Mouse (Mus musculus) Patski (cell line): Measurements from ENCODE around the gene Senp6. TPM values are rescaled to one million over a fixed set of nuclear protein-coding genes. Genes with fewer than 3 reads are reported as not detected.
A peak's percentile ranks its signal among the peaks of the same experiment; 100 is the strongest.
"Not testable (repeated sequence)": the region's sequence is repeated elsewhere in the genome, so short reads cannot be mapped to it uniquely, and the experiment has no call there.

Experiments used
- ATAC-seq: fragments of 100-300 bp; one replicate; pipeline ENCODE4 v1.8.0; 2021
- CTCF ChIA-PET: fragments of 350-600 bp; sonication (Branson Sonifier 250); formaldehyde crosslinking; loops from one replicate; lab custom pipeline; 2022; ENCODE audit warnings: inconsistent platforms; lab: Charles Lee
- POLR2A ChIA-PET: fragments of 350-600 bp; sonication (Branson Sonifier 250); formaldehyde crosslinking; loops from one replicate; lab custom pipeline; 2022; ENCODE audit warnings: antibody characterized with exemption, inconsistent platforms; lab: Charles Lee
- DNase-seq: peaks from one replicate; pipeline ENCODE4 v3.0.0-alpha.2; 2011; ENCODE audit warnings: low read depth, low spot score
- H3K27me3 ChIP-seq: fragments of 371-371 bp; one replicate; pipeline ENCODE4 v1.5.1; 2021
- CTCF ChIP-seq: fragments of 100-300 bp; IDR thresholded peaks from one replicate; pipeline ENCODE4 v1.5.1; 2021
- in situ Hi-C: fragments of 300-500 bp; cut with MboI; formaldehyde crosslinking; loops from 3 replicates; pipeline ENCODE4 v1.11.1; 2018; ENCODE audit warnings: low pct_unique_long_range_greater_than_20kb, mixed read lengths
- polyA plus RNA-seq: library from polyadenylated mRNA; unstranded; gene quantifications from one replicate; pipeline ENCODE4 v1.2.3, GENCODE M21; 2021

Senp6 gene
- polyA plus RNA-seq, 1 experiment from 2014 or later, result 120 TPM

DNA sequence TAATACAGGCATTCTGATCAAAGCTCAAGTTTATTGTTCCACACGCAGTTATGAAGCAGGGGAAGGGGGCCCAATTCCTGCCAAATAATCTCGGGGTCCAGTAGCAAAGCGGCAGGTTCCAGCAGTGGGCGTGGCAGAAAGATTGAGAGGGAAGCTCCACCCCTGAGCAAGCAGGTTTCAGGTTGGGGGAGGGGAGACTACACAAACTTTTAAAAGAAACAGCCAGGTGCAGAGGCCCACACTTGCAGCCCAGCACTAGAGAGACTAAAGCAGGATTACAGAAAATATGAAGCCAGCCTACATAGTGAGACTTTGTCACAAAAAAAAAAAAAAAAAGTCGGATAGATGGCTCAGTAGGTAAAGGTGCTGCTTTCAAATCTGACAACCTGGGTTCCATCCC lies 13.8 kb upstream of the Senp6 start:
- no peaks in the 10 kb centered on the region for H3K27me3 ChIP-seq
- DNase-seq (no peak), ATAC-seq (no peak)
- no peak for TF ChIP-seq CTCF
- in situ Hi-C loops, result no loop called here
- ChIA-PET CTCF (no interaction called here), POLR2A (no interaction called here)

DNA sequence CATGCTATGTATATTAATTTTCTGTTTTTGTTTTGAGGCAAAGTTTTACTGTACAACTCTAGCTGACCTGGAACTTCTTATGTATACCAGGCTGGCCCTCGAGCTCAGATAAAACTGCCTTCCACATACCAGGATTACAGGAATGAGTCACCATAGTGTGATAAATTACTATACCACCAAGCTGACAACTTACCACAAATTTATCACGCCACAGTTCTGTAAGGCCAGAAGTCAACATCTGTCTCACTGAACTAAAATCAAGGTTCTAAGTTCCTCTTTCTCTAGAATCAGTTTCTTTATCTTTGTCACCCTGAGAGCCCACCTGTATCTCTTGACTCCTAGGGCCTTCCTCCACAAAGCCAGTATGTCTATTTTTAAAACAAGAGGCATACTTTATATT lies 9.0 kb upstream of the Senp6 start:
- in situ Hi-C loops, result no loop called here
- no peaks in the 10 kb centered on the region for H3K27me3 ChIP-seq
- CTCF ChIA-PET, result no interaction called here
- POLR2A ChIA-PET, result no interaction called here
- DNase-seq (no peak), ATAC-seq (no peak)
- no peak for TF ChIP-seq CTCF

DNA sequence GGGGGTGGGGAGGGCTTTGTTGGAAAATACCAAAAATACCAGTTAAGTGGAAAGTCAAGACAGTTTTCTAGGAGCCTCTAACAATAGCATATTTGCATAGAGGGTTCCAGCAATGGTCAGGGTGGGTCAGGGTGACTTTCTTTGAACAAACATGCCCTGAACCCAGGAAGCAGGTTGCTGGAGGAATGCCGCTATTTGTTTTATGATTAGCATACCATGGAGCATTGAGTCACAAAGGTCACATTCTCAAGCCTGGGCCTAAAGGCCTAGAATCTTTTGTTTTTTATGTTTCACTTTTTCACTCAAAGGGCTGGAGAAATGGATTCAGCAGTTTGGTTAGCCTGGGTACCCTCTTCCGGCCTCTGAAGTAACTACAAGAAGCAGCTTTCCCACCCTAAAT lies 1.2 kb upstream of the Senp6 start:
- H3K27me3 ChIP-seq, in situ Hi-C loops, DNase-seq, ATAC-seq, CTCF ChIA-PET: not testable (repeated sequence)
- POLR2A ChIA-PET, result interaction anchor here (0.6 kb wide), 1 partner anchor 1478 kb away, joined by 3 read pairs; no protein-coding TSS in a partner anchor

DNA sequence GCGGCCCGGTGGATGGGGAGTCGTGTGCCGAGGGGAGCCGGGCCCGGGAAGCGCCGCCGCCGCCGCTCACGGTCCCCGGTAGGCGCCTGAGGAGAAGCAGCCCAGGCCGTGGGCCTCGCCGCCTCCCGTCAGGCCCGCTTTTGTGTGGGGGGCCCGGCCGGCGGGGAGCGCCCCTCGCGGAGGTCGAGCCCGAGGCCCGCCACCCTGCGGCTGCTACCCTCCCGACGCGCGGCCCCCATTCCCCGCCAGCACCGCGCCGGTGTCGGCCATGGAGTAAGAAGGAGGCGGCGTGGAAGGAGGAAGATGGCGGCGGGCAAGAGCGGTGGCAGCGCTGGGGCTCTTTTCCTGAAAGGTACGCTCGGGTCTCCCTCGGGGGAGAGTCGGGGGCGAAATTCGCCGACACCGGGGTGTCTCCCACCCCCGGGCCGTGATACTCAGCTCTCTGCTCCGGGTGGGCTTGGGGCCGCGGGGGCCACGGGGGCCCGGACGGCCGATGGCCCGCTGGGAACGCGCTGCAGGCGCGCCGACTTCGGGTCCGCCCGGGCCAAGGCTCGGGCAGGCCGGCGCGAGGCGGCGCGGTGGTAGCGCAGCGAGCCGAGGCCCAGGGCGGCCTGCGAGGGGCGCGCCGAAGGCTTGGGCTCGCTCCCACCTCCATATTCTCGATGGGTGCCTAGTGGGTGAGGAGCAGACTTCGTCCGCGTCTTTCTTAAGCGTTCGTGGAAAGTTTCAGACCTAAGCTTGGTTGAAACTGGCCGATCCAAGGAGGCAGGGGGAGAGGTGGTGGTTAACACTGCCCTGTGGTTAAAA lies 721 bp downstream of the Senp6 start:
- peak; percentile 44 for TF ChIP-seq CTCF
- CTCF ChIA-PET, result interaction anchor here (1.8 kb wide), 1 partner anchor 14 kb away, joined by 7 read pairs; no protein-coding TSS in a partner anchor
- POLR2A ChIA-PET, result interaction anchor here (0.8 to 1.0 kb wide), 2 partner anchors 21 to 147 kb away, joined by 3 to 4 read pairs; no protein-coding TSS in a partner anchor
- DNase-seq (no peak), ATAC-seq (peak; percentile 76)
- H3K27me3 ChIP-seq, result no peaks in the 10 kb centered on the region
- in situ Hi-C loops, result no loop called here

DNA sequence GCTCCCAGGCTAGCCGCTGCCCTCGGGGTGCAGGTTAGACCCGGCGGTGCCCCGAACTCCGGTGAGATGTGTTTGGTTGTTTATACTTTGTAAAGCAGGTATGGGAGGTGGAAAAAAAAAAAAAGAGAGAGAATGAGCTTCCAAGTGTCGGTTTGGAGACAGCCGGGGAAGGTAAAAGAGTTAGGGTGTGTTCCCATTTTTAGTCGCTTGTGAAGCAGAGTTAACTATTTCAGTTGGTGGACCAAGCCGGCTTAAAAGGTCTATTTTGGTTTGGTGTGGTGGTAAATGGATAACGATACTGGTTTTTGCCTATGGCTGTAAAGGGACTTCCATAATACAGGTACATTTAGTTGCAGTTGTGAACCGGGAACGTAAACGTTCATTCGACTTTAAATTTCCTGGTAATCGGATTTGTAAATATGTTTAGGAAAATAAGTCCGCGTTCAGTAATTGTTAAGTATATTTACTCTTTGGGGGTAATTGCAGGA lies 1.4 kb downstream of the Senp6 start:
- ATAC-seq, result no peak
- no peaks in the 10 kb centered on the region for H3K27me3 ChIP-seq
- TF ChIP-seq CTCF, result no peak
- in situ Hi-C loops, result no loop called here
- ChIA-PET CTCF (interaction anchor here (1.8 kb wide), 1 partner anchor 13 kb away, joined by 7 read pairs; no protein-coding TSS in a partner anchor), POLR2A (interaction anchor here (0.5 to 0.8 kb wide), 5 partner anchors 146 to 1411 kb away, joined by 3 read pairs; no protein-coding TSS in a partner anchor)
- no peak for DNase-seq

DNA sequence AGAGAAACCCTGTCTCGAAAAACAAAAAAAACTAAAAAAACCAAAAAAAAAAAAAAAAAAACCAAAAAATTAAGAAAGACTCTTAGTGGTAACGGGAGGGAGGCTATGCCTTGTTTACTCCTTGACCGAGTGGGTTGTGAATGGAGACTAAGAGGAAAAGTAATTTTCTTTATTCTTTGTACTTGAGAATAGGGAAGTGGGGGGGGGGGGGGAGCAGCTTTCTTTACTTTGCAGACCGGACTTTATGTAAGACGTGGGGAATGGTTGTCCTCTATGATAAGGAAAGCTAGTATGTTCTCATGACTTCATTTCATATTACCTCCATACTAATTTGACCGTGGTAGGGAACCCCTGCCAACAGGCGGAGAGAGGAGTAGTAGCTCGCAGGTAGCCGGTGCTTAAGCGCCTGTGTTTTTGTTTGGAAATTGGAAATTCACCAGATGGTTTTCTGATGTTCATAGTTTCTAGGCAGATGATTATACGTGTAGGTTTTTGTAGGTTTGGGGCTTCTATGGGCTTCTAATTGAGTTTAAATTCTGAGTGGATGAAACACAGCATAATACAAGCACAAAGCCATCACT lies 2.1 kb downstream of the Senp6 start:
- H3K27me3 ChIP-seq, result no peaks in the 10 kb centered on the region
- POLR2A ChIA-PET, result no interaction called here
- CTCF ChIA-PET, result interaction anchor here (0.6 to 2.4 kb wide), 2 partner anchors 9 to 16 kb away, joined by 3 to 5 read pairs; no protein-coding TSS in a partner anchor
- no peak for ATAC-seq
- in situ Hi-C loops, result no loop called here
- no peak for DNase-seq
- no peak for TF ChIP-seq CTCF

DNA sequence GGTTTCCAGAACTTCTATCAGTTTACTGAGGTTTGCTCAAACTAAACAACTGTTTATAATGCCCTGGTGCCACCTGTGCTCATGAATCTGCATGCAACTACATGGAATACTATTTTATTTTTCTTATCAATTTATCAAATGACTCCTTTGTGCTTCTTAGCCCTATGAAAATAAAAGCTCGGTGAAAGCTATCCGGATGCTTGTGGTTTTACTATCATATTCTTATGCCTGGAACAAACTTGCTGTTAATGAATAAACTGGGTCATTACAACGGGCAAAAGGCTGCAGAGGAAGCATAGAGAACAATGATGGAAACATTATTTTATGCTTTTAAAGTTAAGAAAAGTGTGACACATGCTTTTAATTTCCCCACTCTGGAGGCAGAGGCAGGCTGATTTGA lies 3.3 kb downstream of the Senp6 start:
- no peak for DNase-seq
- POLR2A ChIA-PET, result no interaction called here

DNA sequence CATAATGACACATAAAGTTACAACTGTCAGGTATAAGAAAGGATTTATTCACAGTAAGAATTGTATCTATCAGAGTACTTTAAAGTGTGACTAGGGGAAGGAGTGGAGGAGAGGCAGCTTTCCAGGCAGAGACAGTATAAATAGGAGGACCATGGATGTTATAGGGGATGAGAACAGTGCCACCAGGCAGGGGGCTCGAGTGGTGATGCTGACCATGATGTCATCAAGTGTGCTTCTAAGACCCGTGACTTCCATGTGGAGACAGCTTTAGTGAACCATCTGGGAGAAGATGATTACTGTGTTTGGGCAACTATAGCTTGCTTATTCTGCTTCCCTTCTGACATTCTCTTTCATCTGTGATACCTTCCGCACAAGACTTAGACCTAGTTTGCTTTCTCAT lies 4.9 kb downstream of the Senp6 start:
- DNase-seq, result no peak
- ATAC-seq, result no peak
- POLR2A ChIA-PET, result no interaction called here
- no peaks in the 10 kb centered on the region for H3K27me3 ChIP-seq
- CTCF ChIA-PET, result no interaction called here
- no peak for TF ChIP-seq CTCF
- in situ Hi-C loops, result no loop called here

More for the DNA sequence above, 3.3 kb downstream of the Senp6 start:
- in situ Hi-C loops, result no loop called here
- ATAC-seq, result no peak
- H3K27me3 ChIP-seq, result no peaks in the 10 kb centered on the region
- no peak for TF ChIP-seq CTCF
- CTCF ChIA-PET, result interaction anchor here (1.1 to 2.4 kb wide), 2 partner anchors 14 to 29 kb away, joined by 3 to 5 read pairs; no protein-coding TSS in a partner anchor

DNA sequence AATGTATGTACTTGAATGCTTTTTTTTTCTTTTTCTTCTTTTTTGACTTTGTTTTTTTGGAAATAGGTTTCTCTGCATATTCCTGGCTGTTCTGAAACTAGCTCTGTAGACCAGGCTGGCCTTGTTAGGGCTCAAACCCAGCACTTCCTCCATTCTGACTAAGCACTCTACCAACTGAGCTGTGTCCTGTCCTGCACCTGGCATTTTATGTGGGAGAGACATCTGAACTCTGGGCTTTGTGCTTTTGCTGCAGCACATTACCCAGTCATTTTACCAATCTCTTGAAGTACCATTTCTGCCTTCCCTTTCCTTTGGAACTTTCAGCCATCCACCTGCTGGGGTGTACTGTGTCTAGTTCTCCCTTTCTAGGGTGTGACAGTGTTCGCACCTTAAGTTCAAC lies 7.4 kb downstream of the Senp6 start:
- in situ Hi-C loops, result no loop called here
- no peak for TF ChIP-seq CTCF
- ChIA-PET POLR2A (no interaction called here), CTCF (interaction anchor here (0.9 to 1.1 kb wide), 2 partner anchors 18 to 29 kb away, joined by 3 to 4 read pairs; no protein-coding TSS in a partner anchor)
- DNase-seq (no peak), ATAC-seq (no peak)
- no peaks in the 10 kb centered on the region for H3K27me3 ChIP-seq

DNA sequence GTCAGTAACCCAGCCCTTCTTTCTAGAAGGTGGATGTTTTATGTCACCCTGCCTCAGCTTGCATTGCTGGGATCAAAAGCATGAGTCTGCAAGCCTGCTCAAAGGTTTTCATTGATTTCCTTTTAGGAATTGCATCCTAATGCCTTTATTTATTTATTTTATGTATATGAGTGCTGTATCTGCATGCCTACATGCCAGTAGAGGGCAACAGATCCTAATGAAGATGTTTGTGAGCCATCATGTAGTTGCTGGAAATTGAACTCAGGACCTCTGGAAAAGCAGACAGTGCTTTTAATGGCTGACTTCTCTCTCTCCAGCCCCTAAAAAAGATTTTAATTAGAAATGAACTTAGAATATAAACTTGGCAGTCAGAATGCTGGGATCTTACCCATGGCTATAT lies 8.2 kb downstream of the Senp6 start:
- no peaks in the 10 kb centered on the region for H3K27me3 ChIP-seq
- POLR2A ChIA-PET, result interaction anchor here (0.6 kb wide), 1 partner anchor 11 kb away, joined by 5 read pairs; no protein-coding TSS in a partner anchor
- TF ChIP-seq CTCF, result peak; percentile 51
- ATAC-seq, result no peak
- CTCF ChIA-PET, result interaction anchor here (0.9 to 1.4 kb wide), 2 partner anchors 17 to 47 kb away, joined by 3 to 6 read pairs; no protein-coding TSS in a partner anchor
- no peak for DNase-seq
- in situ Hi-C loops, result no loop called here
